Mouse (Mus musculus): ENCODE data around the gene Olfr630. TPM values are rescaled to one million over a fixed set of nuclear protein-coding genes. Genes with fewer than 3 reads are reported as not detected.
"Not testable (repeated sequence)": the region's sequence is repeated elsewhere in the genome, so short reads cannot be mapped to it uniquely, and the experiment has no call there.

Olfr630 gene
- total RNA-seq (2021) = not detected
- long read RNA-seq, experiment 1 = 0 reads
- long read RNA-seq, experiment 2 = 0 reads

DNA sequence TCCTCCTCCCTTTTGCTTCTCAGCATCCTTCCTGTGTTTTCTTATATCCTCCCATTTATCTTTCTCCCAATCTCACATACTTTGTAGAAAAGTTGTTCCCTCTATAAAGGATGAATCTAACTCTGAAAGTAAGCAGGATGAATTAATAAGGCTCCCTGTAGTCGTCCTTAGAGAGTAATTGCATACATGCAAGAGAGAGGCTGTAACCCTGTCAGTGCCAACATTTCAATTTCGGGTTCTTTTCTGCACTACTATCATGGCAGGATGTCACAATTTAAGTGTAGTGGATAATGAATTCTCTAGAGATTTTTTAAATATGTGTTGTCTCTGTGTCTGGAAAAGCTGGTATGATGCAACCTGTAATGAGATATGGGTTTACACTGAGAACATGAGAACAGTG lies at the start of gene Olfr630:
TSS of gene Olfr630 (minus strand) at position 101 of the 400 bp plus-strand sequence.
- Histone ChIP-seq H3K4me3 (no peak within 1 kb of the TSS), H3K27ac (no peak within 1 kb of the TSS)
- no peak for TF ChIP-seq CTCF (IDR thresholded peaks at IDR 0.05)
- DNase-seq = no peak
- intact Hi-C loops (cut with DNase I) = no loop called here

DNA sequence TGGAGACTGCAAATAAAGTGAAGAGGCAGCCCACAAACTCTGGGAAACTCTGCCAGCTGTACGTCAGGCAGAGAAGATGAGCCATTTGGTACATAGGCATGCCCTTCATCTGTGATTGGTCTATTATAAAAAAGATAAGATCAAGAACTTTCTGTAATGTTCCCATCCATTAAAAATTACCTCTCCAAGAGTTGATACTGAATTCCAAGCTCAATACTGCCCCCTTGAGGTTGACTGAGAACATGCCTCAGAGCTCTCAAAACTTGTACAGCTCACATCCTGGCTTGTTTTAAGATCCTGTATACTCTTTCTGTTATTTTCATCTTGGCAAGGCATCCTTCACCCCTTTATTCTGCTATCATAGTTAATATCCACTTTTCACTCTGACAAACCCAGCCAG lies 49.7 kb upstream of the Olfr630 start:
- no peak for DNase-seq
- intact Hi-C loops (cut with DNase I) = no loop called here
- peak; percentile 45 for TF ChIP-seq CTCF (IDR thresholded peaks at IDR 0.05)
- no peak overlapping the region for H3K4me3 ChIP-seq
- no peak overlapping the region for H3K27ac ChIP-seq

DNA sequence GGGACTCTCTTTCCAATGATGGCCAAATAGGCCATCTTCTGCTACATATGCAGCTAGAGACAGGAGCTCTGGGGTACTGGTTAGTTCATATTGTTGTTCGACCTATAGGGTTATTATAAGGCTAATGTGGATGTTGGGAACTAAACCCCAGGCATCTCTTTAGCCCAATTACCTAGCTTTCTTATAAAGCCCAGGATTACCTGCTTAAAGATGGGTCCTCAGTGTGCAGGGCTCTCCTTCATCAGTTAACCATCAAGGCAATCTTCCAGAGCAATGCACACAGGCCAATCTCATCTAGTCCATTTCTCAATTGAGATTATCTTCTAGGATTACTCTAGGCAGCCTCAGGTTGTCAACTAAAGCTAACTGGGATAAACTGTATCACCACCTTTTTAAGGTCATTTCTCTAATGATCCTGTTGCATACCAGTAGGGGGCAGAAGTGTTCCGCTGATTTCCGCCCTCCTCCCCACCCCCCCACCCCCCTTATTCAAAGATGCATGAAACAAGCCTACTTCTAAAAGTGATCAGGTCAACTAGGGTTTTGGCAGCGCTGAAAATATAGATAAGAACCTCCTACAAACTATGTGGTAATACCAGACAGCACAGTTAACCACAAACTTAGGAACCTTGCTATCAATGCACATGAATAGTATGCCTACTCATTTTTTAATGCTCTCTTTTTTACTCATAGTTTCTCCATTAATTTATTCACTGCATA lies 35.7 kb upstream of the Olfr630 start:
- no peak overlapping the region for H3K27ac ChIP-seq
- intact Hi-C loops (cut with DNase I) = no loop called here
- H3K4me3 ChIP-seq = no peak overlapping the region
- DNase-seq = no peak
- TF ChIP-seq CTCF (IDR thresholded peaks at IDR 0.05) = peak; percentile 8; the same call in 1 of the 2 replicates

DNA sequence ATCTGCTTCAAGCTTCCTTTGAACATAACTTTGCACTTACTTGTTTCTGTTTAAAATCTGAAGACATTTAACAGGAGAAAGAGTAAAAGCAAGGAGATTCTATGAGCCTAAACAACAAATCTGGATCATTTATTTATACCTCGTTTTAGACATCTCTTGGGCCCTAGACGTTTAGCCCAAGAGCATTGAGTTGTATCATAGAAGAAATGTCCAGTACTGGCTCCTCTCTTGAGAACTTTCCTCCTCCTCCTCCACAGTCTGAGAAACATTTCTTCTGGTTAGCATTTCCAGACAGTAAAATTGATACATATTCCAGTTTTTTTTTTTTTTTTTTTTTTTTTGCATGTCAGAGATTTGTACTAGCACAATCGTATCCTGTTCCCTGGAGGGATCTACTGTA lies 34.6 kb upstream of the Olfr630 start, which contains the start of gene Olfr67:
TSS of gene Olfr67 (minus strand) at position 101 of the 400 bp plus-strand sequence.
- intact Hi-C loops (cut with DNase I) = no loop called here
- DNase-seq = no peak
- Histone ChIP-seq H3K27ac (no peak within 1 kb of the TSS), H3K4me3 (no peak within 1 kb of the TSS)
- TF ChIP-seq CTCF (IDR thresholded peaks at IDR 0.05) = no peak

DNA sequence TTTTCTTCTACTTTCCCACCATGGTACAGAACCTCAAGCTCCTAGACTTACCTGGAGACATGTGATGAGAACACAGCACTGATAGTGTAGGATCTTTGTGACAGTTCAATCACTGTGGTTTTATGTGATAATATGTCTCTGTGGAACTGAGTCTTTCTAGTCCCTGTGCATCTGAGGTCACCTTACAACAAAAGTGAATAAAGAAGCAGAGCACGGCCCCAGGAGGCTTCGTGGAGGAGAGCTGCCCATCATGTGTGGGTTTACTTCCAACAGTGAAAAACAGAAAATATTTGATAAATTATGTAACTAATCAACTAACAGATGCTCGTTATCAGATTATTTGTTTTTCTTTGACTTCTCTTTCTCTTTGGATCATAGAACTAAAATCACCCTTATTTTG lies 22.5 kb upstream of the Olfr630 start, which contains the start of gene Olfr68:
TSS of gene Olfr68 (minus strand) at position 101 of the 400 bp plus-strand sequence.
- no peak within 1 kb of the TSS for H3K4me3 ChIP-seq
- H3K27ac ChIP-seq = no peak within 1 kb of the TSS
- DNase-seq = no peak
- intact Hi-C loops (cut with DNase I) = no loop called here
- TF ChIP-seq CTCF (IDR thresholded peaks at IDR 0.05) = no peak

DNA sequence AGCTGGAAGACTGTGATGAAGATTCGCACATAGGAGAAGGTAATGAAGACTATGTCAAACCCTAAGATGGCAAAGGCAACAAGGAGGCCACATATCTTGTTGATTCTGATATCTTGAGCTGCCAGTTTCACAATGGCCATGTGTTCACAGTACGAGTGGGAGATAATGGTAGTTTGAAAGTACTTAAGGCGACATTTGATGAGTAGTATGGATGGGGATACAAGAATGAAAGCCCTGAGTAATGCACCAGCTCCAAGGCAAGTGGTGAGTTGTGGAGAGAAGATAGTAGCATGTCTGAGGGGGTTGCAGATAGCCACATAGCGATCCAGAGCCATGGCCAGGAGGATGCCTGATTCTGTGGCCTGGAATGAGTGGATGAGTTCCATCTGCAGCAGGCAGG lies 20.5 kb upstream of the Olfr630 start:
- H3K4me3 ChIP-seq; H3K27ac ChIP-seq; DNase-seq; intact Hi-C loops (cut with DNase I): not testable (repeated sequence)

DNA sequence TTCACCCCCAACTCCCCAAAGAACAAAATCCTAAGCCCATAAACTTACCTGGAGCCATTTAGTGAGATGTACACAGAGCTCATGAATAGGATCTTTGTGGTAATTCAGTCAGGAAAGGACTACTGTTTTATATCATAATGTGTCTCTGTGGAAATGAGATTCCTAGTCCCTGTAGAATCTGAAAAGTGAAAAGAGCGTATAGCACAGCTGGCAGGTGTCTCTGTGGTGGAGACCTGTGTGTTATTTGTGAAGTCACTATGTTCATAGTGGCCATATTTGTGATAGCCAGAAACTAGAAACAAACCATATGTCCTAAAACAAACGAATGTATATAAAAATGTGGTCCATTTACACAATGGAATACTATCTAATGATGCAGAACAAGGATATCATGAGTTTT lies 14.4 kb upstream of the Olfr630 start, which contains the start of gene Olfr69:
TSS of gene Olfr69 (minus strand) at position 101 of the 400 bp plus-strand sequence.
- H3K4me3 ChIP-seq = no peak within 1 kb of the TSS
- H3K27ac ChIP-seq = no peak within 1 kb of the TSS
- intact Hi-C loops (cut with DNase I) = no loop called here
- DNase-seq = no peak
- no peak for TF ChIP-seq CTCF (IDR thresholded peaks at IDR 0.05)

DNA sequence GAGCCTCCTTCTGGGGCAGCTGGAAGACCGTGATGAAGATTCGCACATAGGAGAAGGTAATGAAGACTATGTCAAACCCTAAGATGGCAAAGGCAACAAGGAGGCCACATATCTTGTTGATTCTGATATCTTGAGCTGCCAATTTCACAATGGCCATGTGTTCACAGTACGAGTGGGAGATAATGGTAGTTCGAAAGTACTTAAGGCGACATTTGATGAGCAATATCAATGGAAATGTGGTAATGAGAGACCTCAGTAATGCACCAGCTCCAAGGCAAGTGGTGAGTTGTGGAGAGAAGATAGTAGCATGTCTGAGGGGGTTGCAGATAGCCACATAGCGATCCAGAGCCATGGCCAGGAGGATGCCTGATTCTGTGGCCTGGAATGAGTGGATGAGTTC lies 10.6 kb upstream of the Olfr630 start:
- H3K4me3 ChIP-seq; DNase-seq; H3K27ac ChIP-seq; intact Hi-C loops (cut with DNase I): not testable (repeated sequence)

DNA sequence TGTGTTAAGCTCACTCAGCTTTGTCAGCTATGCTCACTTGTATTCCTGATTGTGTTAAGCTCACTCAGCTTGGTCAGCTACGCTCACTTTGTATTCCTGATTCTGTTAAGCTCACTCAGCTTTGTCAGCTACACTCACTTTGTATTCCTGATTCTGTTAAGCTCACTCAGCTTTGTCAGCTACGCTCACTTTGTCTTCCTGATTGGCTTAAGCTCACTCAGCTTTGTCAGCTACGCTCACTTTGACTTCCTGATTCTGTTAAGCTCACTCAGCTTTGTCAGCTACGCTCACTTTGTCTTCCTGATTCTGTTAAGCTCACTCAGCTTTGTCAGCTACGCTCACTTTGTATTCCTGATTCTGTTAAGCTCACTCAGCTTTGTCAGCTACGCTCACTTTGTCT lies 5.1 kb upstream of the Olfr630 start:
- H3K27ac ChIP-seq; intact Hi-C loops (cut with DNase I); H3K4me3 ChIP-seq; DNase-seq: not testable (repeated sequence)

DNA sequence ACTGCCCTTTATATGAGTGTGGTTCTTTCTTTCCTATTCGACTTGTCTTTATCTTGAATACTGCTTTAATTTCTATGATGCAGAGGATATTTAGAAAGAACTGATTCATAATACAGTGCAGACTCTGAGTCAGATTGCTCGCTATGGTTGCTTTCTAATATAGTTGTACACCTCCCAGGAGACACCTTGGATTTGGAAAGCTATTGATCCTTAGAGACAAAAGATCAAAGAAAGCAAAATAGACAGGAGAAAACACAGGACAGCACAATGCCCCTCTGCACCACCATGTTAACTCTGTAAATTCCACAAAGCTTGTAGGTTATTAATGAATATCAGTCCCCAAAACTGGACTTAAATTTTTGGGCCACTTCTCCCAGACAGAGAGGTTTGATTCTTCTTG lies 12.3 kb downstream of the Olfr630 start, which contains the start of gene Olfr629:
TSS of gene Olfr629 (minus strand) at position 101 of the 400 bp plus-strand sequence.
- no peak within 1 kb of the TSS for H3K4me3 ChIP-seq
- intact Hi-C loops (cut with DNase I) = no loop called here
- TF ChIP-seq CTCF (IDR thresholded peaks at IDR 0.05) = no peak
- no peak within 1 kb of the TSS for H3K27ac ChIP-seq
- no peak for DNase-seq

DNA sequence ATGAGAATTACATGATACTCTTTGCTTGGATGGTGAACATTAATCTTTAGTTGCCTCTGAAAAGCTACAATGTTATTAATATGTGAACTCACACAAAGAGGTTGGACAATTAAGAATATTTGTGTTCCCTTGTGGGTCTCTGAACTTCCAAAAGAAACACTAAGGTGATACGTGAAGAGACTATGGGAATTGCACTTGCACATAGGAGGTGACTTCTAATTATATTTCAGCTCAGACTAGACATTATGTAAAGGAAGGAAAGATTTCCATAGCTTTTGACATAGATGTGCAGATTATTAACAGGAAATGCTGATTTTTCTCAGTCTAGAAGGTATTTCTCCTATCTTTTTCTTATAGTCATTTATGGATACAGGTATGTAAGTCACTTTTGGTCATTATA lies 27.1 kb downstream of the Olfr630 start, which contains the start of gene Olfr628:
TSS of gene Olfr628 (plus strand) at position 301 of the 400 bp plus-strand sequence.
- H3K27ac ChIP-seq = no peak within 1 kb of the TSS
- intact Hi-C loops (cut with DNase I) = no loop called here
- DNase-seq = no peak
- H3K4me3 ChIP-seq = no peak within 1 kb of the TSS
- TF ChIP-seq CTCF (IDR thresholded peaks at IDR 0.05) = no peak

DNA sequence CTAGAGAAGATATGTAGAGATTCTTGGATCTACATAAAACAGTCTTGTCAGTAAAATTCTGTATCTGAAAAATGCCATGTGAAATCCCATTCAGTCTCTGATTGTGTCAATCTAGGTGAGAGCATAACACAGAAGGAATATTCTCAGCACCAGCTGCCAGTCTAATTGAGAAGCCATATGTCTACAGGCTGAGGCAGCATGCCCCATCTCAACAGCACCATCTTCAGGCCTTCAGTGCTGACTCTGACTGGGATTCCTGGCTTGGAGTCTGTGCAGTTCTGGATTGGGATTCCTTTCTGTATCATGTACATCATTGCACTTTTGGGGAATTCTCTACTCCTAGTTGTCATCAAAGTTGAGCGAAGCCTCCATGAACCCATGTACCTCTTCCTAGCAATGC lies 40.7 kb downstream of the Olfr630 start:
- H3K4me3 ChIP-seq; H3K27ac ChIP-seq; intact Hi-C loops (cut with DNase I); DNase-seq: not testable (repeated sequence)

DNA sequence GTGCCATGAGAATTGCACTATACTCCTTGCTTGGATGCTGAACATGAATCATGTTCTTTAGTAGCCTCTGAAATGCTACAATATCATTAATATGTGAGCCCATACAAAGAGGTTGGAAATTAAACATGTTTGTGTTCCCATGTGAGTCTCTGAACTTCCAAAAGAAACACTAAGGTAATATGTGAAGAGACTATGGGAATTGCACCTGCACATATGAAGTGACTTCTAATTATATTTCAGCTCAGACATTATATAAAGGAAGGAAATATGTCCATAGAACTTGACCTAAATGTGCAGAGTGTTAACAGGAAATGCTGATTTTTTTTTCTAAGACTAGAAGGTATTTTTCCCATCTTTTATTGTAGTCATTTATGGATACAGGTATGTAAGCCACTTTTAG lies 42.8 kb downstream of the Olfr630 start, which contains the start of gene Olfr243:
TSS of gene Olfr243 (plus strand) at position 301 of the 400 bp plus-strand sequence.
- TF ChIP-seq CTCF (IDR thresholded peaks at IDR 0.05) = no peak
- no peak for DNase-seq
- intact Hi-C loops (cut with DNase I) = no loop called here
- Histone ChIP-seq H3K27ac (no peak within 1 kb of the TSS), H3K4me3 (no peak within 1 kb of the TSS)

DNA sequence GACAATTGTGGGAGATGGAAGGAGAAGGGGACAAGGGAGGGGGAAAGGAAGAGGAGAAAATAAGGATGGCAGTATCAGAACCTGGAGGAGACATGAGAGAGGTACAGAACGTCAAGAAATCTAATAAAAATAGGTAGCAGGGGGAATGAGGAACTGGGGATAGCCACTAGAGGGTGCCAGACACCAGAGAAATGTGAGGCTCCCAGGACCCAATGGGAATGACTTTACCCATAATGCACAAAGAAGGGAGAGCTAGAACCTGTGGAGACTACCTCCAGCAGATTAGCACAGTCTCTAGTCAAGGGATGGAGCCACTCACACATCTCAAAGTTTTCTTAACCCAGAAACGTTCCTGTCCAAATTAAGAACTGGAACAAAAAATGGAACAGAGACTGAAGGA lies 45.1 kb downstream of the Olfr630 start:
- H3K27ac ChIP-seq = no peak overlapping the region
- no peak for TF ChIP-seq CTCF (IDR thresholded peaks at IDR 0.05)
- no peak for DNase-seq
- intact Hi-C loops (cut with DNase I) = no loop called here
- no peak overlapping the region for H3K4me3 ChIP-seq

Other genes with a start within 250 kb of the Olfr630 start
- gene Olfr610, start 245.2 kb downstream of the Olfr630 start, total RNA-seq (2021) = not detected
- not detected for gene Olfr611, start 236.5 kb downstream of the Olfr630 start, total RNA-seq (2021)
- not detected for gene Olfr612, start 214.6 kb downstream of the Olfr630 start, total RNA-seq (2021)
- not detected for gene Olfr613, start 209.3 kb downstream of the Olfr630 start, total RNA-seq (2021)
- not detected for gene Olfr615, start 201.3 kb downstream of the Olfr630 start, total RNA-seq (2021)
- not detected for gene Olfr616, start 188.2 kb downstream of the Olfr630 start, total RNA-seq (2021)
- not detected for gene Olfr617, start 184.3 kb downstream of the Olfr630 start, total RNA-seq (2021)
- gene Olfr618, start 167.2 kb downstream of the Olfr630 start, total RNA-seq (2021) = not detected
- gene Olfr619, start 156.8 kb downstream of the Olfr630 start, total RNA-seq (2021) = not detected
- not detected for gene Olfr620, start 144.8 kb downstream of the Olfr630 start, total RNA-seq (2021)
- not detected for gene Olfr622, start 114.6 kb downstream of the Olfr630 start, total RNA-seq (2021)
- not detected for gene Olfr623, start 93.6 kb downstream of the Olfr630 start, total RNA-seq (2021)
- not detected for gene Olfr624, start 86.1 kb downstream of the Olfr630 start, total RNA-seq (2021)
- not detected for gene Olfr625-ps1, start 74.6 kb downstream of the Olfr630 start, total RNA-seq (2021)
- not detected for gene Olfr243, start 42.7 kb downstream of the Olfr630 start, total RNA-seq (2021)
- gene Olfr628, start 27.0 kb downstream of the Olfr630 start, total RNA-seq (2021) = not detected
- not detected for gene Olfr629, start 12.4 kb downstream of the Olfr630 start, total RNA-seq (2021)
- not detected for gene Olfr69, start 14.3 kb upstream of the Olfr630 start, total RNA-seq (2021)
- gene Olfr68, start 22.4 kb upstream of the Olfr630 start, total RNA-seq (2021) = not detected
- gene Olfr67, start 34.5 kb upstream of the Olfr630 start, total RNA-seq (2021) = not detected
- 10 to 100 TPM; 20.6 to 29.2 TPM for gene Hbb-bt, start 56.7 kb upstream of the Olfr630 start, total RNA-seq (2021)
- gene Hbb-bs, start 70.8 kb upstream of the Olfr630 start, total RNA-seq (2021) = 100 to 1,000 TPM; 210 to 301 TPM
- not detected for gene Hbb-bh2, start 83.2 kb upstream of the Olfr630 start, total RNA-seq (2021)
- not detected for gene Hbb-bh1, start 85.8 kb upstream of the Olfr630 start, total RNA-seq (2021)
- gene Hbb-y, start 95.9 kb upstream of the Olfr630 start, total RNA-seq (2021) = not detected
- gene Olfr66, start 128.9 kb upstream of the Olfr630 start, total RNA-seq (2021) = not detected
- gene Olfr64, start 137.2 kb upstream of the Olfr630 start, total RNA-seq (2021) = not detected
- not detected for gene Olfr65, start 146.2 kb upstream of the Olfr630 start, total RNA-seq (2021)
- gene Olfr631, start 171.5 kb upstream of the Olfr630 start, total RNA-seq (2021) = not detected
- not detected for gene Olfr632, start 177.0 kb upstream of the Olfr630 start, total RNA-seq (2021)
- not detected for gene Olfr633, start 187.1 kb upstream of the Olfr630 start, total RNA-seq (2021)
- gene Olfr635, start 213.8 kb upstream of the Olfr630 start, total RNA-seq (2021) = not detected
- gene Olfr638, start 241.4 kb upstream of the Olfr630 start, total RNA-seq (2021) = not detected

Measured in gastrocnemius, adult 2 months (tissue).